Mouse (Mus musculus) megakaryocyte, embryonic 14.5 days (primary cell): ENCODE results near the gene Rnf19b.

Experiments used
- FLI1 ChIP-seq: IDR thresholded peaks from 2 replicates; pipeline ENCODE4 v1.6.1; 2012; ENCODE audit warnings: low read length, inconsistent platforms, mixed read lengths
- GATA1 ChIP-seq: IDR thresholded peaks from 3 replicates; pipeline ENCODE4 v1.6.1; 2012; ENCODE audit warnings: mixed read lengths, low read length, inconsistent platforms, borderline replicate concordance

- TF ChIP-seq FLI1: no peak
- TF ChIP-seq GATA1: no peak
These were observed 49.4 kb downstream of the Rnf19b start for GRCm38 (mm10) chr4:129107348-129107899.
